Mouse (Mus musculus) kidney, postnatal 36 days (tissue): ENCODE results near the gene Taar4.

ENCODE experiments used
- DNase-seq, 2 experiments: peaks; one replicate each; pipeline ENCODE4 v3.0.0; 2021 to 2022; ENCODE audit warnings: mixed read lengths in 2 of 2

Taar4 gene

DNA sequence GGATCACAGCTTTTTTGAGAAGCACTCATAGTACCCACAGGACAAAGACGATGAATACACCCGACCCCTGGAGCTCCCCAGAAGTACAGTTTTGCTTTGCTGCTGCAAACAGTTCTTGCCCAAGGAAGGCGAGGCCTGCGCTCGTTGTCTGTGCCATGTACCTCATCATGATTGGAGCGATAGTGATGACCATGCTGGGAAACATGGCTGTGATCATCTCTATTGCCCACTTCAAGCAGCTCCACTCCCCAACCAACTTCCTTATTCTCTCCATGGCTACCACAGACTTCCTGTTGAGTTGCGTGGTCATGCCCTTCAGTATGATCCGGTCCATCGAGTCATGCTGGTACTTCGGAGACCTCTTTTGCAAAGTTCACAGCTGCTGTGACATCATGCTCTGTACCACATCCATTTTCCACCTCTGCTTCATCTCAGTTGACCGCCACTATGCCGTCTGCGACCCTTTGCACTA lies at the start of gene Taar4:
TSS of gene Taar4 (plus strand) at position 51 of the 472 bp plus-strand sequence.
- DNase-seq = no peak

DNA sequence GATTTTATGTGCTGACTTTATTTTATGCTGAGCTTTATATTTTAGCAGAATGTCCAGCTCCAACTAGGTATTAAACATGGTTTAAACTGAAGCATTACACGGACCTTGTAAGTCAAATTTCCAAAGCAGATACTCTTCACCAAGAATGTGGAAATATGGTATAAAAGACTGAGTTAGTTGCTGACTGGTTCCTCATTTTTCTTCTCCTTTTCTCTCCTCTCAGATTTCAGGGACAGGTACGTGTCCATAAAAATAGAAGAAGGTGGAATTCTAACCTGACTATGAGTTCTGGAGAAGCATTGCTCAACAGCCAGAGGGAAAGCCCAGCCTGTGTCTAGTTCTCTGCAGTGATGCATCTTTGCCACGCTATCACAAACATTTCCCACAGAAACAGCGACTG lies 40.2 kb upstream of the Taar4 start, which contains the start of gene Taar1:
TSS of gene Taar1 (plus strand) at position 301 of the 400 bp plus-strand sequence.
- DNase-seq = no peak

DNA sequence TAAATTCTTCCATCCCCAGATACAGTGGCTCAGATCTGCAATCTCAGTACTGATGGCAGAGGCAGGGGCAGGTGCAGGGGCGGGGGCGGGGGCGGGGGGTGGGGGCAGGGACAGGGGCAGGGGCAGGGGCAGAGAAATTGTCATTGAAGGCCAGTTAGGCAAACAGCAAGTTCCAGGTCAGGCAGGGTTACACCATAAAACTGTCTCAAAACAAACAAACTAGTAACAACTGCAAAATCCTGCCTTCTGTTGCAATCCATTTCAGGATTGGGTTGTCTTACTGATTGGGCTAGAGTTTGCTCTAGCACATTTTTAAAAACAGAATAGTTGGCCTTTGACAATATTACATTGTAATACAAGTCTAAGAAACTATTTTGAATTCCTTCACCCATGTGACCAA lies 37.8 kb upstream of the Taar4 start:
- DNase-seq = peak in 1 of 2 experiments; percentile 6

DNA sequence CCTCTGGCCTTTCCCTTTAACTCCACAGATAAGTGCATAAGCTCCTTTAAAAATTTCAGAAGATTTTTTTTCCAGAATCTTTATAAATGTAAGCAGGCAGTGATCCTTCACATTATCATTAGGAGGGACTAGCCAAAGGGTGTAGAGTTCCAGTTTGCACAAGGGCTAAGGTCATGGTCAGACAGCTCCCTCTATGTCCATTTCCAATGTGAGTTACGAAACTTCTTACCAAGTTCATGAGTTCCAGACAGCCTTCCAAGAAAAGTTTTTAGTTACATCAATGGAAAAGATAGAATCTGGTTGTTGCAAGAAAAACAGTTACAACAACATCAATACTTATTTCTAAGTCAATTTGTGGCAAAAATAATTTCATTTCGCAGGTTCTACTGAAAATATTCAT lies 36.4 kb upstream of the Taar4 start:
- no peak for DNase-seq

DNA sequence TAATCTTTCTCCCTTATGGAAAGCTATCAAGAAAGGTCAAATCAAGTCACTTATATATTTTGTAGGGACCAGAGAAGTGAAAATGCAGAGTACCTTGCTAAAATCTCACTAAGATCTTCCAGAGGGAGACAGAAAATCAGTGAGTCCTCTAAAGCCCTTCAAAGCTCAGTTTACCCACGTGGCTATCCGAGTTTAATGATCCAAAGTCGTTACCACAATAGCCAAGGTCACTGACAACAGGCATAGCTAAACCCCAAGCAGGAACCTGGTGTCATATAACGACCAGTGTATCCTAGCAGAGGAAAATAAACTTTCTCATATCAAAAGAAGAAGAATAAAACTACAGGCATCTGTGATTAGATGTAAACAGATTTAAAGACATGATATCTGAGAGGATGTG lies 22.7 kb upstream of the Taar4 start:
- DNase-seq = no peak

DNA sequence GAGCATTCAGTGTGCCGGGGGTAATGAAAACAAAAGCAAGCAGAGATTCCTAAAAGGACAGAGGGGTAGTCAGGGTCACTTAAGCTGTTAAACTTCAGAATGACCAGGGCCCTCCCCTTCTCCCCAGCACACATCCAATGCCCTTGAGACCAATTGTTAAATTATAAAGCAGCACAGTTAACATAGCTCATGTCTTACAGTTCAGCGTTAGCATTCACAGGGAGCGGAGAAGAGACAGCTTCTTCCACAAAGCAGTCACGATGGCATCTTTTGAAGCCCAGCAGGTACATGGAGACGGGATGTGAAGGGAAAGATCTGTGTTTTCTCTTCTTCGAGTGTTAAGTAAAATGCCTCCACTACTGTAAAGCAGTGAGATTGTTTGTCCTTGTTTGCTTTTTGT lies 22.0 kb upstream of the Taar4 start, which contains the start of gene Taar2:
TSS of gene Taar2 (plus strand) at position 261 of the 400 bp plus-strand sequence.
- DNase-seq = no peak

DNA sequence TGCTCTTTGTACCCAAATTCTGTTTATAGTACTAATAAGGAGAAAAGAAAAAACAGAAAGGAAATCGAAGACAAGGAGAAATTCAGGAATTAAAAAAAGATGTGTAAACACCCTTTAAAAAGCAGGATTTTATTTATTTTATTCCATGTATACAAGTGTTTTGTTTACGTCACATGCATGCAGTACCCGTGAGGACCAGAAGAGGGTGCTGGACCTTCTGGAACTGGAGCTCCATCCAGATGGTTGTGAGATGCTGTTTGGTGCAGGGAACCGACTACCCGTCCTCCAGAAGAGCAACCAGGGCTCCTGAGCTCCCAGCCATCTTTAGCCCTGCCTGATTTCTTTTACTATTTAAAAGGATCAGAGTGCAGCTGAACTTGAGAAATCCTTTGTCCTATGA lies 17.8 kb upstream of the Taar4 start:
- peak in 1 of 2 experiments; percentile 42 for DNase-seq

DNA sequence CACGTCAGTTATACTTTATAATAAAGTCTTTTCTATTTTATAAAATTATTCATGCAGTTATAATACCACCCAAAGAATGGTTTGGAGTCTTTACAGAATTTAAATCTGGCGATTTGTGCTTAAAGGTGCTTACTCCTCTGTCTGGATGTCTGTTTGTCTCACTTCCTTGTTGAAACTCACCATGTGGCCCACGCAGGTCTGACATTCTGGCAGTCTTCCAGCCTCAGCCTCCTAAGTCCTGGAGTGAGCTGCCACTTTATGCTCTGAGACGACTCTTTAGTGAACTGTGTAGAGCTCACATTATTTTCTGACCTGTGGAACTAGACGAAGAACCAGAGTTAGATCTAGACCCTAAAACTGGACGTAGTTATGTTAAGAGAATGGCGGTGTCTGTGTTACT lies 12.3 kb upstream of the Taar4 start:
- peak in 1 of 2 experiments; percentile 6 for DNase-seq

DNA sequence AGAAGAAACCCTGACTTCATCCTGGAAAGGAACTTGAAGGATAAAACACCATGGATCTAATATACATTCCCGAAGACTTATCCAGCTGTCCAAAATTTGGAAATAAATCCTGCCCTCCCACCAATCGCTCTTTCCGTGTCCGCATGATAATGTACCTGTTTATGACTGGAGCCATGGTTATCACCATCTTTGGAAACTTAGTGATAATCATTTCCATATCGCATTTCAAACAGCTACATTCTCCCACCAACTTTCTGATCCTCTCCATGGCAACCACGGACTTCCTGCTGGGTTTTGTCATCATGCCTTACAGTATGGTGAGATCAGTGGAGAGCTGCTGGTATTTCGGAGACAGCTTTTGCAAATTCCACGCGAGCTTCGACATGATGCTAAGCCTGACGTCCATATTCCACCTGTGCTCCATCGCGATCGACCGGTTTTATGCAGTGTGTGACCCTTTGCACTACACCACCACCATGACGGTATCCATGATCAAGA lies 10.7 kb upstream of the Taar4 start, which contains the start of gene Taar3:
TSS of gene Taar3 (plus strand) at position 51 of the 498 bp plus-strand sequence.
- DNase-seq = no peak

DNA sequence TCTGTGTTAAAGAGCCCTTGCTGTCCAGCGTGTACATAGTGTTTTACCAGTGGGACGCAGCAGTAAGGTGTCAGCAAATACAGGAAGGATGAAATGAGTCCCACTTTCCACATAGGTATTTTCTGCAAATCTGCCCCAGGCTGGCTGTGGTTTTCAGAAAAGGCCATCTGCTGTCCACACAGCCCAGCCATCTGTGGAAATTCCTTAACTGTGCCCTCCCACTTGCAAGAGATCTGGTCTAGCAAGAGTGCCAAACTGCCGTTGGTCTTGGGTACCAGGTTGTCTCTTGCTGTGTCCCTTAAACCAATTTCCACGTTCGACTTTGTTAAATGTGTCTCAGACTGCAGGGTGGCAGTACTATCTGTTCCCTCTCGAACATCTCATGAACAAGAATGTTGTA lies 8.6 kb upstream of the Taar4 start:
- no peak for DNase-seq

DNA sequence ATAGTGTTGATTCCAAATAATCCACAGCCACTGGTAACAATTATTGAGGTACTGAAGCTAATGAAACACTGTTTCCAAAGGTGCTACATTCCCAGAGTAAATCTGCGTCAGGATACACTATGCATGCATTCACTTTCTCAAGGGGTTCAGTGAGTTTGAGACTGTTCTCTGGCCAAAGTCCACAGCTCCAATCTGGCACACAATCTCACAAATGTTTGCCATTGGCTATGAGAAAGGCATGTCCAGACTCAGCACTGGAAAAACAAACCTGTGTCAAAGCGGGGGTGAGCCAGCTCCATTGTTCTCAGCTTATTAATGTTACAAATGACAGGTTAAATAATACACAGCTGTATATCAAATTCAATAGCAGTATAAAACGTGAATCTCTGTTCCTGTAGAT lies 1.2 kb upstream of the Taar4 start:
- DNase-seq = peak; percentile 63 to 72

DNA sequence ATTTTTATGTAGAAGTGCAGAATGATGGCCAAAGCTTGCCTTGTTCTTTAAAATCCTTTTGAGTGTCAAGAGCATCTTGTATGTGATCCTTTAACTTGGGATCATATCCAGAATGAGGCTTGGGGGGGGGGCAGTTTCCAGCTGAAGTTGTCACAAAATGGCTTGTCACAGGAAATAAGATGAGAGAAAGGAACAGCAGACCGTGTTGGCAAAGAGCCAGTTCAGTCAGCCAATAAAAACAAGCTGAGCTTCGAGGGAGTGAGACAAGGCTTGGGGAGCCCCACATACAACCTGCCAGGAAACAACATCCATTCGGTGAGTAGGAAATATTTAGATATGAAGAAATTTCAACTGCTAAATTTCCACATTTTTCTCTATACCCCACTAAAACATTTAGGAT lies 3.1 kb downstream of the Taar4 start:
- peak in 1 of 2 experiments; percentile 7 for DNase-seq

DNA sequence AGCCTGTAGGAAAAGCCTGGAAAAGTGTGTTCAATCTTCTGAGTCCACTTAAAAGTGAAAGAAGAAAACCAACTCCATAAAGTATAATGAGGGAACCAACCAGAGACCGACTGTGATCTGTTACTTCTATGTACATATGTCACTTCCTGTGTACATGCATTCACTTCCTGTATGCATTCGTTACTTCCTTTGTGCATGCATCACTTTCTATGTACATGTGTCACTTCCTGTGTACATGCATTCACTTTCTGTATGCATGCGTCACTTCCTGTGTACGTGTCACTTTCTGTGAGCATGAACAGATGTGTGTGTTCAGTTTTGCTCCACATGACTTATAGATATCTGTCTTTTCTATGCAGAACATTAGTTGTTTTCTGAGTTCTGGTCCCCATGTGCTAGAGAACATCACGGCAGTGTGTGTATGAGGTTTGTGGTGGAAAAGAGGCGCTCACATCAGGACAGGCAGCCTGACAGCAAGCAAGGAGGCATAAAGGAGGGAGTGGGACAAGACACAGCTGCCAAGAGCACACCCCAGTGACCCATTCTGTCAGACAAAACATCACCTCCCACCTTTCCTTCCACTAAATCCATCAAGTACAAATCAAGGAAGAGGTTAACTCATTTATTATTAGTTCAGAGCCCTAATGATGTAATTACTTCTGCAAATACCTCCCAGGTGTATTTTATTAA lies 4.8 kb downstream of the Taar4 start:
- no peak for DNase-seq

DNA sequence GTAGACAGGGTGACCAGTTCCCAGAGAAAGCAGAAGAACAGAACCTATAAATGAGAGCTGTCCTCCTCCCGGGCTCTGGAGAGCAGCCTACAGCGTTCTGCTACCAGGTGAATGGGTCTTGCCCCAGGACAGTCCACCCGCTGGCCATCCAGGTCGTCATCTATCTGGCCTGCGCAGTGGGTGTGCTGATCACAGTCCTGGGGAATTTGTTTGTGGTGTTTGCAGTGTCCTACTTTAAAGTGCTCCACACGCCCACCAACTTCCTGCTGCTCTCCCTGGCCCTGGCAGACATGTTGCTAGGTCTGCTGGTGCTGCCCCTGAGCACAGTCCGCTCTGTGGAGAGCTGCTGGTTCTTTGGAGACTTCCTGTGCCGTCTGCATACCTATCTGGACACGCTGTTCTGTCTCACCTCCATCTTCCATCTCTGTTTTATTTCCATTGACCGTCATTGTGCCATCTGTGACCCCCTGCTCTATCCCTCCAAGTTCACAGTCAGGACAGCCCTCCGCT lies 10.4 kb downstream of the Taar4 start, which contains the start of gene Taar5:
TSS of gene Taar5 (plus strand) at position 51 of the 510 bp plus-strand sequence.
- no peak for DNase-seq

DNA sequence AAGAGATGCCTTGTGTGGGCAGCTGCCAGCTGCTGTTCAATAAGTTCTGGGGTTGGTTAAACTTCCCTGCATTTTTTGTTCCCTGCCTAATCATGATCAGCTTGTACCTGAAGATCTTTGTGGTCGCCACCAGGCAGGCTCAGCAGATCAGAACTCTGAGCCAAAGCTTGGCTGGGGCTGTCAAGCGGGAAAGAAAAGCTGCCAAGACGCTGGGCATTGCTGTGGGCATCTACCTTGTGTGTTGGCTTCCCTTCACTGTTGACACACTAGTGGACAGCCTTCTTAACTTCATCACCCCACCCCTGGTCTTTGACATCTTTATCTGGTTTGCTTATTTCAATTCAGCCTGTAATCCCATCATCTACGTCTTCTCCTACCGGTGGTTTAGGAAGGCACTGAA lies 11.0 kb downstream of the Taar4 start:
- DNase-seq = no peak

DNA sequence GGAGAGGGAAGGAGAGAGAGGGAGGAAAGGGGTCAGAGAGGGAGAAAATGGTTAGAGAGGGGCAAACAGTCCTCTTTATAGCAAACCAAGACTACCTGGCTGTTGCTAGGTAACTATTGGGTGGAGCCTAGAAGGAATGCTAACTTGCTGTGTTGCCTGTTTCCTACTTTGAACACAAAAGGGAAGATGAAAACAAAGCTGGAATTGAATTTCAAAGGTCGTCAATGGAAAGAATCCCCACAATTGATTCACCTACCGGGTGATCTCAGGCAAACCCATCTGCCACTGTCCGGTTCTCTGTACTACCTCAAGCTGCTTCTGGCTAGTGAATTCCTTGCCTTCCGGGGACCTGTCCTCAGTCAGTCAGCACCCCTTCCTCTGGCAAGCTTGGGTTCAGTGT lies 17.7 kb downstream of the Taar4 start:
- DNase-seq = no peak

DNA sequence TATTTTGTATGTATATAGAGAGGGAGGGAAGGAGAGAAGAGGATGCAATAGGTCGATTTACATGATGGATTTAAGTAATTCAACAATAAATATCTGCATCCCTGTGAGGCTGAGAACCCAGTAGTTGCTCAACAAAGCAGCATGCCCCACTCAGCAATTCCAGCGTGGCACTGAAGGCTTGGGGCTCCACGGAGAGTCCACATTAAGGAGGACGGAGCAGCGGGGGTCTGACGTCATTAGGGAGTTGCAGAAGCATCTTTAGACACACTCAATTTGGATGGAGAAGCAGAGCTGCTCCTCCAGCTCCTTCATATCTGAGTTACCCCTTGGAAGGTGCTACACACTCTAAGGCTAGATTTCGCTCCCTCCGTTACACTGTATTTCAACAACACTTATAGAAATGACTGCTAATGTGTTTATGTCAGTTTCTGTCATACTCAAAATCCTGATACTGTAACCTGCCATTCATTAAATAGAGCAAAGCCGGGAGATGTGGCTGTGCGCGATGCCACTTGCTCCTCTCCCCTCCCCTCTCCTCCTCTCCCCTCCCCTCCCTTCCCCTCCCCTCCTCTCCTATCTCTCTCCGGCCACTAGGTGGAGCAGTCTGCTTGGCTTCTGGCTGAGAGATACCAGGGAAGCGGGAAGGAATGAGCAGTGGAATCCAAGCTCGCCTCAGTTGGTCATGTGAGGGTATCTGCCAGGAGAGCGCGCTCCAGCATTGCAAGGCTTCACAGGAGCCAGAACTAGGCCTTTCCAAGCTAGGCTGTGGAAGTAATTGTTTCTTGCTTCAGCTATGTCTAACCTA lies 18.8 kb downstream of the Taar4 start:
- peak; percentile 81 to 87 for DNase-seq

DNA sequence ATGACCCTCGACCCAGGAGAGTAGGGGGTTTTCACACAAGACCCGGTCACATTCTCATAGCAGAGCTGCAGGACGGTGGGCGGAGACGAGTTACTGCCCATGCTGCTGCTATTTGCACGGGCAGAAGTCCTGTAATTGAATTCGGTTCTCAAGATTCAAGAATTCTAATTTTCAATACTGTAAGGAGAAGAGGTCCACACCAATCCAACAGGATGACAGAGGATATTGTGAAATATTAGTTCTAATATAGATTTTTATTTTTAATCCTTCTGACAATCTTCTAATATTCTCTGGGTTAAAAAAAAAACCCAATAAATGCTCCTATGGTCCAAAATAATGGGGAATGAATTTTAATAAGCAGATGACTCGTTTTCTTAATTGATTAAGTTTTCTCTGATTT lies 25.3 kb downstream of the Taar4 start, which contains the start of gene Taar6:
TSS of gene Taar6 (minus strand) at position 101 of the 400 bp plus-strand sequence.
- no peak for DNase-seq

DNA sequence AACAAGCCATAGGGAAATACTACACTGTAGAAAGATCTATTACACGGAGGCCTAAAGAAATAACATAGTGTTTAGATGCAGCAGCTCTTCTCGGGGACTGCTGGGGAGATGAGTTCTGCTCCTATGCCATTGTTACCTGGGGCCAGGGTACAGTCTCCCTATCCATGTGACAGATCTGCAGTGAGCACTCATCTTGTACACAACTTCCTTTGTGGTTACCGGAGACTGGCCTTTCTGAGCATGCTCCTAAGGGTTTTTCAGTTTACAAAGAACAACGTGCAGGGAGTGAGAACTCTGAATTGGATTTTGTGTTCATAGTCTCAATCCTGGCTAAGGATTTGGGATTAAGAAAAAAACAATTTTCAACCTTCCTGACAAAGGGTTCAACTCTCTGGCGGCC lies 26.1 kb downstream of the Taar4 start:
- DNase-seq = no peak

DNA sequence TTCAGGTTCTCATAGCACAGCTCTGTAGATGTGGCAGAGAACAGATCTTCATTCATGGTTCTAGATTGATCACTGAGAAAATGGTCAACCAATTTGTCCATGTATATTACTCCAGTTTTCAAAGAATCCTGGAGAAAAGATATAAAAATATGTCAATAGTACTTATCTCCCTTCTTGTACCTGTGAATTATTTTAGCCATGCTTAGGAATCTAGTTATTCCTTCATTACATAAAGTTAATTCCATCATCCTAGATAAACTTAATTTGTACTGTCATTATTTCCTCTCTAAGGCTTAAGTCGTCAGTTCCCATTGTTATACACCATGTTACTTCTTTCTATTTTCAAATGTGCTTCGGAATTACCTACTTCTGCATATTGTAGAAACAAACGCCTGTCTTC lies 33.1 kb downstream of the Taar4 start, which contains the start of gene Taar7a:
TSS of gene Taar7a (minus strand) at position 101 of the 400 bp plus-strand sequence.
- DNase-seq = no peak

DNA sequence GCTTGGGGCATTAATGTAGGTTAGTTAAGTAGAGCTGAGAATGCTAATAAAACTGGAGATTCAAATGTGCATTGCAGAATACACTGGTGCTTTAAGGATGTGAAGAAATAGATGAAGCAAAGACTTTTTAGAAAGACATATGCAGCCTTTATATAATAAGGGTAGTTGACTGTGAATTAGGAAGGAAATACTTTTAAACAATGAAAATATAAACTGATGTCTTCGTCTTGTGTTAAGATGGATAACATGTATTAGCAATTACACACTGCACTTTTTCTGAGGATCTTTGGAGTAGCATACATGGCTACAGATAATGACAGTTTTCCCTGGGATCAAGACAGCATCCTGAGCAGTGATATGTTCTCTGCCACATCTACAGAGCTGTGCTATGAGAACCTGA lies 39.3 kb downstream of the Taar4 start, which contains the start of gene Taar7b:
TSS of gene Taar7b (plus strand) at position 301 of the 400 bp plus-strand sequence.
- DNase-seq = no peak

DNA sequence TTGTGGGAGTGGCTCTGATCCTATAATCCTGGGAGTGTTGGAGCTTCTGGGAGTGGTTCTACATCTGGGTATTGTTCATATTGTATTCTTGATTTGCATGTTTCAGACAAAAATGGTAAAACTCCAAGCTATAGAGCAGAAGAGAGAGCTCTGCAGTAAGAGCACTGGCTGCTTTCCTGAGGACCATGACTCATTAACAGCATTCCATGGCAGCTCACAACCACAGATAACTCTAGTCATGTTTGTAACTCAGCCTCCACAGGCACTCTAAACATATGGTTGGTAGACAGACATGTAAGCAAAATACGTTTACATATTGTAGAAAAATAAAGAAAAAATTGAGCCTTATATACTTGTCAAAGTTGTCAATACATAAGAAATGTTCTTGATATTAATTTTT lies 46.1 kb downstream of the Taar4 start:
- no peak for DNase-seq

DNA sequence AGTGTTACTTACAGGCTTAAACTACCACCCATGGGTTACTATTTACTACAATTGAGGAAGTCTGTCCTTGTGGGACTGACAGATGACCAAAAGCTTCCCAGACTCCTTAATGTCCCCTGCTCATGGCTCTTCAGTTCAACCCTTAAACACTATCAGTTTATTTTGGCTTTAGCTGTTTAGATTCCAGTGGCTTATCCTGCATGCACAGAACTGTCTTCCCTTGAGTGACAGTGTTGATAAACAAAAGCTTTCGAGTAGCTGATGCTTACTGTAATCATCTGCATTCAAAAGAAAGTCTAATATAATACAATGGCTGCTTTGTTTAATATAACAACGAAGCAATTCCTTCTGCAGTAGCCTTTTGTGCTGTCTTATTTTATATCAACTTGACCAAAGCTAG lies 46.7 kb downstream of the Taar4 start:
- DNase-seq = no peak
